ENCODE assay signal across 10 mouse cellular contexts in genomic region chr5:77433561-77433960, GRCm38 (mm10). TPM values are rescaled to one million over a fixed set of nuclear protein-coding genes. Genes with fewer than 3 reads are reported as not detected.
A peak's percentile ranks its signal among the peaks of the same experiment; 100 is the strongest.
DNase-seq lines count a peak whose midpoint lies in the region; ATAC-seq and TF ChIP-seq lines count a peak whose summit lies in the region.
"Had no signal": no experiment of that assay in that cellular context is flagged by ENCODE, and none has a peak within 500 bp of the region (broad histone marks: within the 10 kb centered on the region; RNA-seq: fewer than 3 reads in every experiment).

No protein-coding gene starts in this region.

- no peak for TF ChIP-seq RAD21 in CH12.LX (IDR thresholded peaks at IDR 0.05; ENCODE audit: low read depth, low read length)

- no peak overlapping the region for H3K4me3 ChIP-seq in intestine, embryonic 15.5 days (replicated peaks)
- no peak overlapping the region for H3K4me3 ChIP-seq in intestine, postnatal 0 days (ENCODE audit: low read depth, low read length)
- H3K4me3 ChIP-seq in CH12.LX (replicated peaks in 1 of 3; ENCODE audit: low read depth in 2 of 3, low read length in 2 of 3, poor library complexity in 1 of 3): no peak overlapping the region
- H3K4me3 ChIP-seq: forebrain, embryonic 15.5 days had no signal

- no peaks in the 10 kb centered on the region for H3K27me3 ChIP-seq in intestine, embryonic 15.5 days (replicated peaks)
- no peaks in the 10 kb centered on the region for H3K27me3 ChIP-seq in intestine, postnatal 0 days (replicated peaks; ENCODE audit: control insufficient read depth, insufficient read depth, low read length)
- no peaks in the 10 kb centered on the region for H3K27me3 ChIP-seq in CH12.LX (replicated peaks)
- H3K27me3 ChIP-seq: forebrain, embryonic 15.5 days had no signal

- TF ChIP-seq EP300 in CH12.LX (IDR thresholded peaks at IDR 0.05; ENCODE audit: low read length): no peak

- dilution Hi-C loops in CH12.LX (cut with MboI; ENCODE audit: extremely low pct_ligation_motif_present, extremely low pct_unique_long_range_greater_than_20kb, low sequenced_read_pairs): no loop called here

- no peak for DNase-seq in CH12.LX (ENCODE audit: extremely low read depth)
- peak; percentile 14 for DNase-seq in Muller cell, postnatal 12 days (ENCODE audit: inconsistent ontology term)
- DNase-seq in kidney, postnatal 25 days: peak; percentile 46 to 74
- DNase-seq: lung, postnatal 4 days had no signal

- WGBS in intestine, embryonic 15.5 days: 60% methylated on average over 9 of the region's 9 CpGs
- WGBS in intestine, postnatal 0 days: 50% methylated on average over 9 of the region's 9 CpGs

- H3K27ac ChIP-seq in intestine, embryonic 15.5 days: no peak overlapping the region
- no peak overlapping the region for H3K27ac ChIP-seq in intestine, postnatal 0 days (ENCODE audit: low read depth, low read length)
- H3K27ac ChIP-seq in CH12.LX (ENCODE audit: insufficient read depth, low read depth): no peak overlapping the region
- H3K27ac ChIP-seq: forebrain, embryonic 15.5 days had no signal

- no peaks in the 10 kb centered on the region for H3K4me1 ChIP-seq in intestine, embryonic 15.5 days (replicated peaks)
- no peaks in the 10 kb centered on the region for H3K4me1 ChIP-seq in intestine, postnatal 0 days (replicated peaks; ENCODE audit: control insufficient read depth, insufficient read depth, low read length)
- H3K4me1 ChIP-seq in CH12.LX (ENCODE audit: control insufficient read depth in 1 of 2, insufficient read depth in 2 of 2): peaks cover 4 to 7% of the 10 kb centered on the region in 2 experiments; a peak in 3 of 4 replicates
- H3K4me1 ChIP-seq: forebrain, embryonic 15.5 days had no signal

- 0 out of 2 replicates have a peak, but pooled peaks have one; percentile 10 for ATAC-seq in intestine, embryonic 15.5 days
- ATAC-seq in intestine, postnatal 0 days: no peak
- no peak for ATAC-seq in erythroblast, adult 5-6 weeks (replicated peaks; ENCODE audit: low FRiP score, poor library complexity, severe bottlenecking)
- no peak for ATAC-seq in erythroid progenitor cell, adult 5-6 weeks (replicated peaks; ENCODE audit: low FRiP score, poor library complexity, severe bottlenecking)
- ATAC-seq: forebrain, embryonic 15.5 days; inflammation-experienced regulatory T-cells, adult 6 months had no signal

- H3K79me2 ChIP-seq in CH12.LX (replicated peaks; ENCODE audit: control insufficient read depth, extremely low read depth, insufficient read depth, poor library complexity, severe bottlenecking): no peaks in the 10 kb centered on the region

- in situ Hi-C loops in CH12.LX (cut with MboI; ENCODE audit: low pct_ligation_motif_present, low pct_unique_long_range_greater_than_20kb, low sequenced_read_pairs): no loop called here

- no peaks in the 10 kb centered on the region for H3K36me3 ChIP-seq in intestine, embryonic 15.5 days
- H3K36me3 ChIP-seq in intestine, postnatal 0 days (ENCODE audit: control insufficient read depth, insufficient read depth): no peaks in the 10 kb centered on the region
- no peaks in the 10 kb centered on the region for H3K36me3 ChIP-seq in CH12.LX (replicated peaks in 1 of 2; ENCODE audit: control insufficient read depth in 1 of 2, insufficient read depth in 1 of 2, low read length in 1 of 2)
- H3K36me3 ChIP-seq: forebrain, embryonic 15.5 days had no signal

- no peak for TF ChIP-seq POLR2A in CH12.LX (IDR thresholded peaks at IDR 0.05; ENCODE audit: low read depth, low read length)

- no peaks in the 10 kb centered on the region for H3K9me3 ChIP-seq in intestine, embryonic 15.5 days
- H3K9me3 ChIP-seq in intestine, postnatal 0 days (ENCODE audit: control insufficient read depth): no peaks in the 10 kb centered on the region
- no peaks in the 10 kb centered on the region for H3K9me3 ChIP-seq in CH12.LX (replicated peaks; ENCODE audit: low read length)
- H3K9me3 ChIP-seq: forebrain, embryonic 15.5 days had no signal

- TF ChIP-seq CTCF in intestine, postnatal 0 days (IDR thresholded peaks at IDR 0.05; ENCODE audit: low read depth): no peak
- no peak for TF ChIP-seq CTCF in CH12.LX (conservative IDR thresholded peaks at IDR 0.05 in 1 of 2, IDR thresholded peaks at IDR 0.05 in 1 of 2; ENCODE audit: low read depth in 2 of 2, low read length in 2 of 2)

- no peak overlapping the region for H3K4me2 ChIP-seq in intestine, embryonic 15.5 days (replicated peaks)
- no peak overlapping the region for H3K4me2 ChIP-seq in intestine, postnatal 0 days (replicated peaks; ENCODE audit: low read depth)
- H3K4me2 ChIP-seq in CH12.LX (ENCODE audit: insufficient read depth, low read depth, poor library complexity, severe bottlenecking): peak overlapping the region; percentile 72
- H3K4me2 ChIP-seq: forebrain, embryonic 15.5 days had no signal

- H3K9ac ChIP-seq in intestine, embryonic 15.5 days: no peak overlapping the region
- no peak overlapping the region for H3K9ac ChIP-seq in intestine, postnatal 0 days (ENCODE audit: low read depth, low read length)
- no peak overlapping the region for H3K9ac ChIP-seq in CH12.LX (ENCODE audit: insufficient read depth, low read depth)
- H3K9ac ChIP-seq: forebrain, embryonic 15.5 days had no signal

TF ChIP-seq in CH12.LX, 34 proteins besides CTCF, POLR2A, EP300 and RAD21:
- TF ChIP-seq ZC3H11A (IDR thresholded peaks at IDR 0.05; ENCODE audit: low read depth, low read length): no peak
- TF ChIP-seq ZKSCAN1 (IDR thresholded peaks at IDR 0.05; ENCODE audit: borderline replicate concordance, low read depth, low read length): no peak
- no peak for TF ChIP-seq USF2 (conservative IDR thresholded peaks at IDR 0.05; ENCODE audit: low read depth, low read length)
- no peak for TF ChIP-seq UBTF (IDR thresholded peaks at IDR 0.05; ENCODE audit: low read depth, low read length)
TF ChIP-seq in CH12.LX: peak in this region for 0.

RNA-seq across cellular contexts. Expression of gene Igfbp7, which starts 25.7 kb away (rescaled TPM):
- polyA plus RNA-seq in intestine, embryonic 15.5 days (2015; fragmentation: Nextera tagmentation; extraction: Ambion mirVana): 87.4 and 92.5 TPM in 2 replicates
- 255 and 258 TPM in 2 replicates for polyA plus RNA-seq in intestine, postnatal 0 days (2015; fragmentation: Nextera tagmentation; extraction: Ambion mirVana)
- 0.17 and 0.29 TPM in 2 replicates for total RNA-seq in CH12.LX (2012; rRNA removed)
- total RNA-seq in CH12.LX (2014; rRNA removed): 0.30 and 0.35 TPM in 2 replicates
- polyA plus RNA-seq in CH12.LX (2012; ENCODE audit: insufficient read length, low read depth): 0.52 and 0.70 TPM in 2 replicates
- total RNA-seq in erythroblast, adult 5-6 weeks (2015; ENCODE audit: low replicate concordance): 0.84 TPM in 1 of 2 replicates, not detected in the other
- total RNA-seq in erythroblast, adult 5-6 weeks (2017; ENCODE audit: low replicate concordance): 0.70 and 0.77 TPM in 2 replicates
- total RNA-seq in erythroid progenitor cell, adult 5-6 weeks (2015; ENCODE audit: low replicate concordance): 3.8 and 7.6 TPM in 2 replicates
- 0.90 TPM in 1 of 2 replicates, not detected in the other for total RNA-seq in erythroid progenitor cell, adult 5-6 weeks (2017; ENCODE audit: low replicate concordance)
